Mouse (Mus musculus): ENCODE measurements at regions not wholly inside any gene's neighbourhood (a gene's known extent, or its start where the extent isn't known, plus 50 kb on each side); places are given as distances from the start of the nearest gene placed in this dataset.

GRCm38 (mm10) chr2:38456571-38456970, 54.9 kb upstream of the Nek6 start:
- TF ChIP-seq CTCF (IDR thresholded peaks at IDR 0.05; ENCODE audit: low read depth, low read length) (no peak), GATA1 (IDR thresholded peaks at IDR 0.05; ENCODE audit: borderline replicate concordance, low read length) (no peak), TAL1 (conservative IDR thresholded peaks at IDR 0.05; ENCODE audit: low read depth, low read length) (no peak)
